Mouse (Mus musculus) thymus, postnatal 0 days (tissue): ENCODE measurements around the gene Taar7f. TPM values are rescaled to one million over a fixed set of nuclear protein-coding genes. Genes with fewer than 3 reads are reported as not detected.
"Not testable (repeated sequence)": the region's sequence is repeated elsewhere in the genome, so short reads cannot be mapped to it uniquely, and the experiment has no call there.

Experiments
- DNase-seq: peaks from one replicate; pipeline ENCODE4 v3.0.0-alpha.2; 2015; ENCODE audit warnings: low spot score
- polyA plus RNA-seq: library from polyadenylated mRNA; unstranded; fragments of >200 nt; fragmentation: Nextera tagmentation; extraction: Ambion mirVana; gene quantifications from 2 replicates; pipeline ENCODE4 v1.2.1, GENCODE M21; 2015

The Taar7f gene
- not detected in 2 replicates for polyA plus RNA-seq

GRCm38 (mm10) chr10:24049210-24049609 lies at the start of gene Taar7f:
Gene Taar7f (plus strand): TSS chr10:24049510.
- no peak for DNase-seq

DNA sequence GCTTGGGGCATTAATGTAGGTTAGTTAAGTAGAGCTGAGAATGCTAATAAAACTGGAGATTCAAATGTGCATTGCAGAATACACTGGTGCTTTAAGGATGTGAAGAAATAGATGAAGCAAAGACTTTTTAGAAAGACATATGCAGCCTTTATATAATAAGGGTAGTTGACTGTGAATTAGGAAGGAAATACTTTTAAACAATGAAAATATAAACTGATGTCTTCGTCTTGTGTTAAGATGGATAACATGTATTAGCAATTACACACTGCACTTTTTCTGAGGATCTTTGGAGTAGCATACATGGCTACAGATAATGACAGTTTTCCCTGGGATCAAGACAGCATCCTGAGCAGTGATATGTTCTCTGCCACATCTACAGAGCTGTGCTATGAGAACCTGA lies 49.7 kb upstream of the Taar7f start, which contains the start of gene Taar7b:
Gene Taar7b, plus strand, starts transcription at position 301 of the 400 bp plus-strand sequence.
- no peak for DNase-seq

GRCm38 (mm10) chr10:24006442-24006841 lies 42.9 kb upstream of the Taar7f start:
- DNase-seq, result no peak

DNA sequence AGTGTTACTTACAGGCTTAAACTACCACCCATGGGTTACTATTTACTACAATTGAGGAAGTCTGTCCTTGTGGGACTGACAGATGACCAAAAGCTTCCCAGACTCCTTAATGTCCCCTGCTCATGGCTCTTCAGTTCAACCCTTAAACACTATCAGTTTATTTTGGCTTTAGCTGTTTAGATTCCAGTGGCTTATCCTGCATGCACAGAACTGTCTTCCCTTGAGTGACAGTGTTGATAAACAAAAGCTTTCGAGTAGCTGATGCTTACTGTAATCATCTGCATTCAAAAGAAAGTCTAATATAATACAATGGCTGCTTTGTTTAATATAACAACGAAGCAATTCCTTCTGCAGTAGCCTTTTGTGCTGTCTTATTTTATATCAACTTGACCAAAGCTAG lies 42.3 kb upstream of the Taar7f start:
- DNase-seq, result no peak

GRCm38 (mm10) chr10:24008143-24008542 lies 41.2 kb upstream of the Taar7f start:
- DNase-seq, result no peak

GRCm38 (mm10) chr10:24026922-24027321 lies 22.4 kb upstream of the Taar7f start, which contains the start of gene Taar7d:
Gene Taar7d (plus strand): TSS chr10:24027222.
- no peak for DNase-seq

DNA sequence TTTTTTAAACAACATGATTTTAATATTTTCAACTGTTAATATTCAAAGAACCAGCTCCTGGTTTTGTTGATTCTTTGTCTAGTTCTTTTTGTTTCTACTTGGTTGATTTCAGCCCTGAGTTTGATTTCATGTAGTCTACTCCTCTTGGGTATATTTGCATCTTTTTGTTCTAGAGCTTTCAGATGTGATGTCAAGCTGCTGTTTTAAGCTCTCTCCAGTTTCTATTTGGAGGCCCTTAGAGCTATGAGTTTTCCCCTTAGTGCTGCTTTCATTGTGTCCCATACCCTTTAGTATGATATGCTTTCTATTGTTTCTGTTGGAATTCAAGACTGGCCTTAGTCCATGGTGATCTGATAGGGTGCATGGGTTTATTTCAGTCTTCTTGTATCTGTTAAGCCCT lies 18.0 kb upstream of the Taar7f start:
- no peak for DNase-seq

DNA sequence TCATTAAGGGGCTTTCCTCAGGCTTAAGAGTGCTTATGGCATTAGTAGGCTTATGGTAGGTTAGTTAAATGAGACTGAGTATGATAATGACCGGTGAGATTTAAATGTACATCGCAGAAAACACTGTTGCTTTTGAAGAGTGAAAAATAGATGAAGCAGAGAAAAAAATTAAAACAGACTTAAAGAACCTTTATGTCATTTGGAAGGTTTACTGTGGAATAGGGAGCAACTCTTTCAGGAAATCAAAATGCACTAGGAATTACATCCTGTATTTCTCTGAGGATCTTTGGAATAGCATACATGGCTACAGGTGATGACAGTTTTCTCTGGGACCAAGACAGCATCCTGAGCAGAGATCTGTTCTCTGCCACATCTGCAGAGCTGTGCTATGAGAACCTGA lies 12.0 kb upstream of the Taar7f start, which contains the start of gene Taar7e:
Gene Taar7e, plus strand, starts transcription at position 301 of the 400 bp plus-strand sequence.
- no peak for DNase-seq

DNA sequence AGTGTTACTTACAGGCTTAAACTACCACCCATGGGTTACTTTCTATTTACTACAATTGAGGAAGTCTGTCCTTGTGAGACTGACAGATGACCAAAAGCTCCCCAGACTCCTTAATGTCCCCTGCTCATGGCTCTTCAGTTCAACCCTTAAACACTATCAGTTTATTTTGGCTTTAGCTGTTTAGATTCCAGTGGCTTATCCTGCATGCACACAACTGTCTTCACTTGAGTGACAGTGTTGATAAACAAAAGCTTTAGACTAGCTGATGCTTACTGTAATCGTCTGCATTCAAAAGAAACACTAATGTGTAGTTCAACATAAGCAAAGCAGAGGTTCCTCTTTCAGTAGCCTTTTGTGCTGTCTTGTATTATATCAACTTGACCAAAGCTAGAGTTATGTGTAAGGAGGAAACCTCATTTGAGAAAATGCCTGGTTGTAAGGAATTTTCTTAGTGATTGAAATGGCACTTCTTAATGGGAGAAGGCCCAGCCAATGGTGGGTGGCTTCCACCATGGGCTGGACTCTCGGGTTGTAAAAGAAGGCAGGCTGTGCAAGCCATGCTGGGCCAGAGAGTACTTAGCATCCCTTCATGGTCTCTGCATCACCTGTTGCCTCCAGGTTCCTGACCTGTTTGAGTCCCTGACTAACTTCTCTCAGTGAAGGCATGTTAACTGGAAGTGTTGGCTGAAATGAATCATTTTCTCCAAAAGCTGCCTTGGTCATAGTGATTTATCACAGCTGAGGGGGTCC lies 9.0 kb upstream of the Taar7f start:
- no peak for DNase-seq

DNA sequence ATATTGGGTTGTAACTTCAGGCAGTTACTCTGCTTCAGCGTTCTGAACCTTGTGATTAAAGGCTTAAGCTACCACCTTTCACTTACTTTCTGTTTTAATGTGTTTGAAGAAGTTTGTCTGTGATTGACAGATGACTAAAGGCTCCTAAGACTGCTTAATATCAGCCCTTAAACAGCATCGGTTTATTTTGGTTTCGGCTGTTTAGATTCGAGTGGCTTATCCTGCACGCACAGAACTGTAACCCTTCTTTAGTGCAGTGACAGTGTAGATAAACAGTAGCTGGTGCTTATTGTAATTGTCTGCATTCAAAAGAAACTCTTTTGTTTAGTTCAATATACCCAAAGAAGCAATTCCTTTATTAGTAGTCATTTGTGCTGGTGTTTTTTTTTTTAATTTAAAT lies 2.7 kb downstream of the Taar7f start:
- DNase-seq, result no peak

GRCm38 (mm10) chr10:24058986-24059385 lies 9.7 kb downstream of the Taar7f start:
- no peak for DNase-seq

DNA sequence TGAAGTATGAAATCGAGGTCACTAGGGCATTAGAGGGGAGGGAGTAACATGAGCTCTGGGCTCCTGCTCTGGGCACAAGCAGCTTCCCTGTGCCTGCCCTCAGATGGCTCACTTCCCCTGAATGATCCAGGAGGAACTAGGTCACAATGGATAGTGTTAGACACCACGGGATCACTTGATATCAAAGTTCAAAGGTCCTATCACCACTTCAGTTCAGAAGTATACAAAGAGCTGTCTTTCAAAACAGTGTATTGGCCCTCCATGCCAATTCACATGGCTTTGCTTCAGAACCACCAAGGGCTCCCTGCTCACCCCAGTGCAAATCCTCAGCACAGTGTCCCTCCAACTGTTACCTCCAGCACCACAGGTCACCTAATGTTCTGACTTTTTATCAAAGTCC lies 25.4 kb downstream of the Taar7f start:
- DNase-seq, result not testable (repeated sequence)

GRCm38 (mm10) chr10:24076200-24076599 lies 26.9 kb downstream of the Taar7f start, which contains the start of gene Taar8a:
Gene Taar8a (plus strand): TSS chr10:24076500.
- DNase-seq, result not testable (repeated sequence)

- DNase-seq, result peak; percentile 22
Observed at GRCm38 (mm10) chr10:24080166-24080565, 30.9 kb downstream of the Taar7f start.

- no peak for DNase-seq
Observed at GRCm38 (mm10) chr10:24085936-24086335, 36.6 kb downstream of the Taar7f start.

GRCm38 (mm10) chr10:24086555-24086954 lies 37.2 kb downstream of the Taar7f start:
- no peak for DNase-seq

DNA sequence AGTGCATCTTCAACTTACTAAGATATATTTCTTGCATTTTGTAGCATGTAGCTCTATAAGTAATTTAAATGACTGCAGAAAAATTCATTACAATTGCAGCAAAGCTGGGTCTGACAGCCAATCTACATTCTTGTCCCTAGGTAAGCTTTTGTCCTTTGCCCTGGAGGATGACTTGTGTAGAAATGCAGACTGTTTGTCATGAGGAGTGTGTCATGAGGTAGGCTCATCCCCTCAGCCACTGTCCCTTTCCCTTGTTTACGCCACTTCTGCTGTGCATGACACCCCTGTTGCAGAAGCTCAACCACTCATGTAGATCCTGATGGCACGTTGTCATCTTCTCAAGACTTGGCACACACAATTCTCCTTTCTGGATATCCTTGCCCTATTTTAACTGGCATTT lies 37.9 kb downstream of the Taar7f start:
- DNase-seq, result no peak

GRCm38 (mm10) chr10:24092194-24092593 lies 42.9 kb downstream of the Taar7f start, which contains the start of gene Taar8b:
Gene Taar8b (minus strand): TSS chr10:24092294.
- DNase-seq, result no peak

GRCm38 (mm10) chr10:24097010-24097409 lies 47.7 kb downstream of the Taar7f start:
- not testable (repeated sequence) for DNase-seq
